Mouse (Mus musculus) retina, postnatal 7 days (tissue): ENCODE data around the gene Cacna2d3.

Source experiments
- DNase-seq: peaks from one replicate; pipeline ENCODE4 v3.0.0-alpha.2; 2012; ENCODE audit warnings: low read depth, low spot score

Cacna2d3 gene

GRCm38 (mm10) chr14:29392851-29393250 lies 328.8 kb downstream of the Cacna2d3 start:
- no peak for DNase-seq

GRCm38 (mm10) chr14:29391489-29391888 lies 330.2 kb downstream of the Cacna2d3 start:
- DNase-seq: no peak

GRCm38 (mm10) chr14:29387761-29388160 lies 333.9 kb downstream of the Cacna2d3 start:
- no peak for DNase-seq

- no peak for DNase-seq
These were observed 336.2 kb downstream of the Cacna2d3 start for GRCm38 (mm10) chr14:29385500-29385899.

- no peak for DNase-seq
These were observed 338.9 kb downstream of the Cacna2d3 start for GRCm38 (mm10) chr14:29382786-29383185.

GRCm38 (mm10) chr14:29366911-29367310 lies 354.8 kb downstream of the Cacna2d3 start:
- DNase-seq: no peak

GRCm38 (mm10) chr14:29362448-29362847 lies 359.2 kb downstream of the Cacna2d3 start:
- no peak for DNase-seq

GRCm38 (mm10) chr14:29350627-29351026 lies 371.0 kb downstream of the Cacna2d3 start:
- DNase-seq: no peak

GRCm38 (mm10) chr14:29341581-29341980 lies 380.1 kb downstream of the Cacna2d3 start:
- no peak for DNase-seq

- no peak for DNase-seq
These were observed 380.9 kb downstream of the Cacna2d3 start for GRCm38 (mm10) chr14:29340728-29341127.

- no peak for DNase-seq
These were observed 386.8 kb downstream of the Cacna2d3 start for GRCm38 (mm10) chr14:29334897-29335296.

- DNase-seq: no peak
These were observed 387.4 kb downstream of the Cacna2d3 start for GRCm38 (mm10) chr14:29334216-29334615.

- peak; percentile 9 for DNase-seq
These were observed 397.3 kb downstream of the Cacna2d3 start for GRCm38 (mm10) chr14:29324430-29324782.

GRCm38 (mm10) chr14:29323718-29324429 lies 397.8 kb downstream of the Cacna2d3 start:
- no peak for DNase-seq

GRCm38 (mm10) chr14:29313431-29313830 lies 408.2 kb downstream of the Cacna2d3 start:
- DNase-seq: no peak

- DNase-seq: no peak
These were observed 416.0 kb downstream of the Cacna2d3 start for GRCm38 (mm10) chr14:29305623-29306022.

- DNase-seq: no peak
These were observed 425.4 kb downstream of the Cacna2d3 start for GRCm38 (mm10) chr14:29296185-29296754.

GRCm38 (mm10) chr14:29278901-29279300 lies 442.8 kb downstream of the Cacna2d3 start:
- no peak for DNase-seq

GRCm38 (mm10) chr14:29278401-29278800 lies 443.3 kb downstream of the Cacna2d3 start:
- DNase-seq: no peak

GRCm38 (mm10) chr14:29277701-29278100 lies 444.0 kb downstream of the Cacna2d3 start:
- no peak for DNase-seq

GRCm38 (mm10) chr14:29273890-29274289 lies 447.8 kb downstream of the Cacna2d3 start:
- no peak for DNase-seq

- no peak for DNase-seq
These were observed 451.1 kb downstream of the Cacna2d3 start for GRCm38 (mm10) chr14:29270541-29270940.

- DNase-seq: no peak
These were observed 451.8 kb downstream of the Cacna2d3 start for GRCm38 (mm10) chr14:29269816-29270215.
